Mouse (Mus musculus) ES-Bruce4 (cell line): Measurements from ENCODE around the gene Yipf1.

Experiments
- CTCF ChIP-seq: IDR thresholded peaks from one replicate; pipeline ENCODE4 v1.8.1; 2011; ENCODE audit warnings: low read depth, low read length
- EP300 ChIP-seq: IDR thresholded peaks from 2 replicates; pipeline ENCODE4 v1.6.1; 2011; ENCODE audit warnings: low read depth, low read length; ENCODE audit not compliant: insufficient read depth
- POLR2A ChIP-seq: IDR thresholded peaks from one replicate; pipeline ENCODE4 v1.8.1; 2011; ENCODE audit warnings: low read length; ENCODE audit not compliant: insufficient read depth

- TF ChIP-seq POLR2A (no peak), CTCF (no peak), EP300 (no peak)
Observed at GRCm38 (mm10) chr4:107285446-107286200, 28.5 kb upstream of the Yipf1 start.
